Mouse (Mus musculus) intestine, postnatal 0 days (tissue): ENCODE measurements around the gene Slc29a3. TPM values are rescaled to one million over a fixed set of nuclear protein-coding genes. Genes with fewer than 3 reads are reported as not detected.

Experiments used
- ATAC-seq: fragments of 200-750 bp; cut with Nextera tagmentation; 2 replicates; pipeline ENCODE4 v1.8.0; 2017; ENCODE audit warnings: mild to moderate bottlenecking, moderate TSS enrichment, moderate library complexity
- H3K27ac ChIP-seq: fragments of 300-500 bp; sonication (generic); 2 replicates; pipeline ENCODE4 v1.5.1; 2014; ENCODE audit warnings: mild to moderate bottlenecking, low read depth, low read length, moderate library complexity
- H3K27me3 ChIP-seq: fragments of 300-500 bp; sonication (generic); replicated peaks from 2 replicates; pipeline ENCODE4 v1.6.1; 2014; ENCODE audit warnings: low read length, mixed read lengths; ENCODE audit not compliant: control insufficient read depth, insufficient read depth
- H3K36me3 ChIP-seq: fragments of 300-500 bp; sonication (generic); 2 replicates; pipeline ENCODE4 v1.6.1; 2014; ENCODE audit warnings: mild to moderate bottlenecking, moderate library complexity; ENCODE audit not compliant: control insufficient read depth, insufficient read depth
- H3K4me1 ChIP-seq: fragments of 300-500 bp; sonication (generic); replicated peaks from 2 replicates; pipeline ENCODE4 v1.6.1; 2014; ENCODE audit warnings: antibody characterized with exemption, low read length, mixed read lengths; ENCODE audit not compliant: control insufficient read depth, insufficient read depth
- H3K4me2 ChIP-seq: fragments of 300-500 bp; sonication (generic); replicated peaks from 2 replicates; pipeline ENCODE4 v1.6.1; 2014; ENCODE audit warnings: low read depth, mild to moderate bottlenecking, moderate library complexity
- H3K4me3 ChIP-seq: fragments of 300-500 bp; sonication (generic); 2 replicates; pipeline ENCODE4 v1.5.1; 2014; ENCODE audit warnings: low read depth, low read length
- H3K9ac ChIP-seq: fragments of 300-500 bp; sonication (generic); 2 replicates; pipeline ENCODE4 v1.6.1; 2014; ENCODE audit warnings: mild to moderate bottlenecking, low read depth, low read length
- H3K9me3 ChIP-seq: fragments of 300-500 bp; sonication (generic); 2 replicates; pipeline ENCODE4 v1.6.1; 2016; ENCODE audit warnings: mixed run types; ENCODE audit not compliant: control insufficient read depth
- CTCF ChIP-seq: sonication (generic); IDR thresholded peaks from 2 replicates; pipeline ENCODE4 v1.5.1; 2016; ENCODE audit warnings: low read depth, mild to moderate bottlenecking, control low read depth, antibody characterized with exemption, moderate library complexity
- WGBS: fragments of 180-500 bp; shearing (Covaris S2); extraction: QIAGEN DNeasy Blood & Tissue Kit; methylation state at CpG from one replicate; pipeline ENCODE4 v1.1.7; 2014; 5-methylcytosine and 5-hydroxymethylcytosine counted together
- polyA plus RNA-seq: library from polyadenylated mRNA; unstranded; fragments of >200 nt; fragmentation: Nextera tagmentation; extraction: Ambion mirVana; gene quantifications from 2 replicates; pipeline ENCODE4 v1.2.1, GENCODE M21; 2015

Gene Slc29a3
- polyA plus RNA-seq, 1 experiment from 2014 or later: 6.3 TPM

GRCm38 (mm10) chr10:60685764-60686640, 66.6 kb downstream of the Slc29a3 start:
- Histone ChIP-seq H3K36me3 (no peaks in the 10 kb centered on the region), H3K4me3 (peak overlapping the region; percentile 54), H3K9me3 (no peaks in the 10 kb centered on the region), H3K27me3 (peaks cover 46% of the 10 kb centered on the region), H3K9ac (no peak overlapping the region), H3K27ac (no peak overlapping the region), H3K4me2 (peak overlapping the region; percentile 98), H3K4me1 (0 out of 2 replicates have a peak, but pooled peaks cover 2% of the 10 kb centered on the region)
- WGBS: 5% methylated on average over 50 of the region's 50 CpGs
- ATAC-seq: no peak
- TF ChIP-seq CTCF: no peak

DNA sequence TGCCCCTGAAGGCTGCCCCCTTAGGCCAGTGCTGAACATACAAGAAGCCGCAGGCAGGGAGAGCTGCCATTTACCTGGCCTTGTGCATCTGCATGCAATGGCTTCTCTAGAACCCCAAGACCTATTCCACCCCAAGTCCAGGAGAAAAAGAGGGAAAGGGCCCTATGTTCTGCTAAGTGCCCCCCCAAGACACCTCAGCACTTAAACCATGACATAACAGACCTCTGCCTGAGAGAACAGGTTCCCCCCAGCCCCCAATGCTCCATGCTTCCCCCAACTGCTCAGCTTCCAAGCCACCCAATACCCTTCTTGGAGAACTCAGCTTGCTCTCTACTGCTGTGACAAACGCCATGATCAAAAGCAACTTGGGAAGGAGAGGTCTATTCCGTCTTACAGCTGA, 73.7 kb downstream of the Slc29a3 start:
- no peak for ATAC-seq
- Histone ChIP-seq H3K9me3 (no peaks in the 10 kb centered on the region), H3K4me3 (no peak overlapping the region), H3K36me3 (no peaks in the 10 kb centered on the region), H3K9ac (no peak overlapping the region), H3K27ac (no peak overlapping the region), H3K4me1 (no peaks in the 10 kb centered on the region), H3K4me2 (no peak overlapping the region), H3K27me3 (no peaks in the 10 kb centered on the region)
- no peak for TF ChIP-seq CTCF
- 84% methylated on average over 3 of the region's 3 CpGs for WGBS

DNA sequence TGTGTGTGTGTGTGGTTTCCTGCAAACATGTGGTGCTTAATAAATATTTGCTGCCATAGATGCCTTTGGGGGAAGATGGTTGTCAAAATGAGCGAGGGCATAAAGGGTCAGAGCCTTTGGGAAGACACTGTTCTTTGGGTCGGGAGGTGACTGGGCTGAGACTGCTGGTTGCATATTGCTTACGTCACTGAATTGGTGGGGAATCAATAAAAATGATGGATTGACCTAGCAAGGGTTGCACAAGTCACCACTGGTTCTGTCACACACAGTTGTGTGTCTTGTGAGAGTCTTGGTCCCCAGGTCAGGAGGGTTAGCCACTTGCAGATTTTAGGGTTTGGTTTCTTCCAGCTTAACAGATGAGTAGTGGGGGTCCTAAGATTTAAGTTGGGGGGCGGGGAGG, 75.3 kb downstream of the Slc29a3 start:
- Histone ChIP-seq H3K27me3 (no peaks in the 10 kb centered on the region), H3K4me1 (no peaks in the 10 kb centered on the region), H3K27ac (no peak overlapping the region), H3K9ac (no peak overlapping the region), H3K36me3 (no peaks in the 10 kb centered on the region), H3K4me3 (no peak overlapping the region), H3K4me2 (no peak overlapping the region), H3K9me3 (no peaks in the 10 kb centered on the region)
- no peak for ATAC-seq
- WGBS: 63% methylated on average over 4 of the region's 4 CpGs
- TF ChIP-seq CTCF: no peak

GRCm38 (mm10) chr10:60670166-60670565, 82.4 kb downstream of the Slc29a3 start:
- H3K9ac ChIP-seq: no peak overlapping the region
- H3K27me3 ChIP-seq: no peaks in the 10 kb centered on the region
- no peak for TF ChIP-seq CTCF
- H3K4me2 ChIP-seq: no peak overlapping the region
- ATAC-seq: no peak
- WGBS: 52% methylated on average over 8 of the region's 8 CpGs
- H3K36me3 ChIP-seq: no peaks in the 10 kb centered on the region
- no peaks in the 10 kb centered on the region for H3K4me1 ChIP-seq
- no peak overlapping the region for H3K4me3 ChIP-seq
- H3K9me3 ChIP-seq: no peaks in the 10 kb centered on the region
- H3K27ac ChIP-seq: no peak overlapping the region

- H3K4me2 ChIP-seq: no peak overlapping the region
- TF ChIP-seq CTCF: no peak
- no peaks in the 10 kb centered on the region for H3K4me1 ChIP-seq
- no peak overlapping the region for H3K27ac ChIP-seq
- 86% methylated on average over 3 of the region's 3 CpGs for WGBS
- no peaks in the 10 kb centered on the region for H3K9me3 ChIP-seq
- ATAC-seq: no peak
- no peak overlapping the region for H3K9ac ChIP-seq
- H3K36me3 ChIP-seq: no peaks in the 10 kb centered on the region
- no peaks in the 10 kb centered on the region for H3K27me3 ChIP-seq
- no peak overlapping the region for H3K4me3 ChIP-seq
These were observed 84.0 kb downstream of the Slc29a3 start for GRCm38 (mm10) chr10:60668591-60668990.

Other genes starting within 250 kb of the Slc29a3 start
- gene Cdh23, start 56.3 kb downstream of the Slc29a3 start, polyA plus RNA-seq: 0.26 and 0.34 TPM in 2 replicates
- 2.5 and 2.6 TPM in 2 replicates for gene Unc5b, start 78.8 kb upstream of the Slc29a3 start, polyA plus RNA-seq